Mouse (Mus musculus) brain, embryonic 18.5 days (tissue): Measurements from ENCODE around the gene Atxn7.

ENCODE experiments used
- DNase-seq: peaks from one replicate; pipeline ENCODE4 v3.0.0-alpha.2; 2012; ENCODE audit warnings: low read depth, low spot score

The Atxn7 gene

GRCm38 (mm10) chr14:14120230-14121096 lies 159.2 kb downstream of the Atxn7 start, which contains the start of gene Psmd6:
Psmd6 (minus strand) TSS chr14:14120984.
- DNase-seq: peak; percentile 67
